Mouse (Mus musculus): Measurements from ENCODE around the gene Gm10282.

- no peak for TF ChIP-seq GATA1 (IDR thresholded peaks at IDR 0.05; ENCODE audit: low read depth, low read length)
- peak in 1 of 3 experiments; percentile 19; a peak in 1 of 6 replicates for TF ChIP-seq CTCF (IDR thresholded peaks at IDR 0.05 in 2 of 3, conservative IDR thresholded peaks at IDR 0.05 in 1 of 3; ENCODE audit: control insufficient read depth in 1 of 3, insufficient read depth in 1 of 3, low read depth in 2 of 3, low read length in 3 of 3, poor library complexity in 1 of 3, severe bottlenecking in 1 of 3)
- no peak for TF ChIP-seq POLR2A (IDR thresholded peaks at IDR 0.05; ENCODE audit: control insufficient read depth in 1 of 2, insufficient read depth in 1 of 2, low read depth in 1 of 2, low read length in 2 of 2, poor library complexity in 1 of 2)
- TF ChIP-seq SIN3A (IDR thresholded peaks at IDR 0.05; ENCODE audit: low read length): no peak
- no peak for TF ChIP-seq USF2 (IDR thresholded peaks at IDR 0.05; ENCODE audit: borderline replicate concordance in 1 of 2, insufficient read depth in 1 of 2, low read depth in 1 of 2, low read length in 2 of 2)
These were observed 11.8 kb downstream of the Gm10282 start for GRCm38 (mm10) chr8:72293309-72293708.
